Mouse (Mus musculus) T-helper 1 cell (primary cell): ENCODE results near the gene Bmp7.

Experiments
- in situ Hi-C: fragments of 300-600 bp; cut with MboI, MseI; formaldehyde crosslinking; loops from one replicate; pipeline ENCODE4 v1.15.1; 2025; ENCODE audit warnings: high pct_unique_total_duplicates

Bmp7 gene

DNA sequence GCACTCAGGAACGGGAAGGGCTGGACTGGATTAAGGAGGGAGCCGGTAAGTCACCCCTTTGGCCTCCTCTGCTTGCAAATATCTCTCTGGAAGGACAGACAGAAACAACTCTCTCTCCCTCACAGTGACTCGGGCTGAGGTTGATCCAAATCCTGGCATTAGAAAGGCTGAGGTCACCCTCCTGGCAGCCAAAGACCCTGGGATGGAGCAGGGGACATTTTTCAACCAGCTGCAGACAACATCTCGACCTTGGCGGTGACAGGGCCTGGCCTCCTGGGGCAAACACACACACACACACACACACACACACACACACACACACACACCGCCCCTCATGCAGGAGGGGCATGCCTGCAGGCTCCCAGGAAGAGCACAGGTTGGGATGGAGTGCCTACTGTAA lies 29.0 kb downstream of the Bmp7 start:
- in situ Hi-C loops, result no loop called here

DNA sequence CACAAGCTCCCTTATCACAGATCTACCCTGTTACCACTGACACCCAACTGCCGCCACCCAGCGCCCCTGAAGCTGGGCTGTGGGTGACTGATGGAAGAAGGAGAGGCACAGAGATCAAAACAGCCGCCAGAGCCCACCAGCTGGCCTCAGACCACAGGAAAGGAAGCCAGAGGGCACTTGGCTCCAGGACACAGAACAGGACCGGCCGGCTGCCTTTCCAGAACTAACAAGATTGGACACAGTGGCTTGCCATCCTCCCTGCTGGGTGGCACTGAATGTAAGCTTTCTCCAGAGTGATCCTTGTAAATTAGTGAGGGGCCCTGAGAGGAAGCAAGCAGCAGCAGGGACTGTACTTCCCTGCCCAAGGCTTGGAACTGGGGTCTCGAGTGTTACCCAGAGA lies 30.7 kb downstream of the Bmp7 start:
- in situ Hi-C loops, result loop anchor here (10.0 kb wide), 1 partner anchor 425 kb away; no protein-coding TSS in a partner anchor

DNA sequence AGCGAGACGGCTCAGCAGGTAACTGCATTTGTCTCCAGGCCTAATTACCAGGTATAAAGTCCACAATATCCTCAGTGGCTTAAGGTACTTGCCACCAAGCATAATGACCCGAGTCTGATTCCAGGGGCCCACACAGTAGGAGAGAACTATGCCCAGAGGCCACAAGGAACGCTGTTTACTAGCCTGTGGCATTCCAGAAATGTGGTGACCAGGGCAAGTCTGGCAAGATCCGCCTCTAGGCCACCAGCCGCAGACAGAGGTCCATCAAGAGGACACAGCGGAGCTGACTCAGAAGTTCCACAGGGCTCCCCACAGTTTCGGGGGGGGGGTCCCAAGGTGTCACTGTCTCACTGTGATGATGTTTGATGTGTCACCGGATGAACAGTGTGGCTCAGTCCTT lies 34.0 kb downstream of the Bmp7 start:
- in situ Hi-C loops, result loop anchor here (10.0 kb wide), 1 partner anchor 429 kb away; no protein-coding TSS in a partner anchor

DNA sequence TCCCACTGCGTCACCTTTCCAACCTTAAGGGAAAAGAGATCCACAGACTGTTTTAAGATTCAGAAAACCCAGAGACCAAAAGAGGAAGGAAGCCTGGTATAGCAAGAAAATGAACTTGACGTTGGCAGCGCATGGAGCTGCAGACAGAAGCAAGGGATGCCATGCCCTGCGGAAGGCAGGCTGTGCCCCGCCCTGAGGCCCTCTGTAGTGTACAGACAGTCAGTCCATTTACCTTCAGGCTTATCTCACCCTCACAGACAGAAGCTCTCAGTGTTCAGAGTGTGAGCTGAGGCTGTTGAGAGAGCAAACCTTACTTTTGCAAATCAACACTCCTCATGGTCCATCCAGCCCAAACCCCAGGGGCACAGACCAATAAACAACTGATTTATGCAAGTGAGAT lies 35.1 kb downstream of the Bmp7 start:
- in situ Hi-C loops, result loop anchor here (10.0 kb wide), 1 partner anchor 430 kb away; no protein-coding TSS in a partner anchor

DNA sequence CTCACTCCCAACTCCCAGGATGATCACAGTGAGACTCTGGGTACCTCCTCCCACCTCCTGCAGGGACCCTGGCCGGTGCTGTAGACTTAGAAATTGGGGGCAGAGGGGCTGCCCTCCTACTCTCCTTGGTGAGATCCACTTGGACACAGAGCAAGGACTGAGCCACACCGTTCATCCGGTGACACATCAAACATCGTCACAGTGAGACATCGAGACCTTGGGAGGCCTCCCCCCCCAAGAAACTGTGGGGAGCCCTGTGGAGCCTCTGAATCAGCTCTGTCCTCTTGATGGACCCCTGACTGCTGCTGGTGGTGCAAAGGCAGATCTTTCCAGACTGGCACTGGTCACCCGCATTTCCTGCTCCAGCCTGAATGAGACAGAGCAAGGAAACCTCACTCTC lies 35.5 kb downstream of the Bmp7 start:
- in situ Hi-C loops, result loop anchor here (10.0 kb wide), 1 partner anchor 430 kb away; no protein-coding TSS in a partner anchor

DNA sequence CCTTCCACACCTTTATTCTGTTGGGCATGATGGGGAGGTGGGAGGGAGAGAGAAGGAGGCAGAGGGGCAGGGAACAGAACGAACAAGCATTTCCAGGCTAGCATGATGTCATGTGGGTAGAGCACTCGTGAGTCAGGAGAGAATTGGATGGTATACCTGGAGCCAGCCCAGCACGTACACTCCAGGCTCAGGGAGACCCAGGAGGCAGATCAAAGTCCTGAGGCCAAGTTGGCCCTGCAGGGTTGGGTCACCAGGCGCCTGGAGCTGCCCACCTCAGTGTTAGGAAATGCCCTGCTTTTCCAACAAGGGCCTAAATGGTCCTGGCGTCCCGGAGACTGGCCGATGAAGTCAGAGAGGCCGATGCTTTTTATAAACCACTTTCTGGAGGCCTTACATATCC lies 36.6 kb downstream of the Bmp7 start:
- in situ Hi-C loops, result loop anchor here (10.0 kb wide), 1 partner anchor 431 kb away; no protein-coding TSS in a partner anchor

DNA sequence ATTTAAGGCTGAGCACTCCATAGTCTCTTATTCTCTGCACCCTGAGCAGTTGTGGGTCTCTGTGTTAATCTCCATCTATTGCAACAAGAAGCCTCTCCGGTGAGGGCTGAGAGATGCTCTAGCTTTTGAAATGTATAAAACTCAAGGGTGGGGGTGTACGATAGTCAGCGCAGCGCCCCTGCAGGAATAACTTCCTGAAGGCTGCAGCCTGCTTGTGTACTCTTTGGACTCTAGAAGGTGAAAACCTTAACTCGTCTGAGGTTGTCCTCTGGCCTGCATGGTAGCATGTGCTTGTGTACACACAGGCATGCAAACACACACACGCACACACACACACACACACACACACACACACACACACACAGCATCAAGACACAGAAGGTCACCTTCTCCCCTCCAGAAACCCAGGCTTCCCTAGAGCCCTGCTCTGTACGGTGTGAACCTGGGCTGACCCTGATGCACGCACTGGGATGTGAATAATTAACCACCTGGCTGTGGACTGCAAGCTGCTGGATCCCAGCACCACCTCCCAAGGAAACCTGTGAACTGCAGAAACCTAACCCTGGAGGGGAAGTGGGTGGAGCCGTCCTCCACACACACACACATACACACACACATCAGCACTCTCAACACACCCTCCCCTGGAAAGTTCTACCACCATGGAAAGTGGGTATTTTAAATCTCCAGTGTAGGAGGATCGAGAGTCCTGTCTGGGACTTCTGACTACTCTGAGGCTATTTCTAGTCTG lies 39.0 kb downstream of the Bmp7 start:
- in situ Hi-C loops, result loop anchor here (10.0 kb wide), 1 partner anchor 434 kb away; no protein-coding TSS in a partner anchor

DNA sequence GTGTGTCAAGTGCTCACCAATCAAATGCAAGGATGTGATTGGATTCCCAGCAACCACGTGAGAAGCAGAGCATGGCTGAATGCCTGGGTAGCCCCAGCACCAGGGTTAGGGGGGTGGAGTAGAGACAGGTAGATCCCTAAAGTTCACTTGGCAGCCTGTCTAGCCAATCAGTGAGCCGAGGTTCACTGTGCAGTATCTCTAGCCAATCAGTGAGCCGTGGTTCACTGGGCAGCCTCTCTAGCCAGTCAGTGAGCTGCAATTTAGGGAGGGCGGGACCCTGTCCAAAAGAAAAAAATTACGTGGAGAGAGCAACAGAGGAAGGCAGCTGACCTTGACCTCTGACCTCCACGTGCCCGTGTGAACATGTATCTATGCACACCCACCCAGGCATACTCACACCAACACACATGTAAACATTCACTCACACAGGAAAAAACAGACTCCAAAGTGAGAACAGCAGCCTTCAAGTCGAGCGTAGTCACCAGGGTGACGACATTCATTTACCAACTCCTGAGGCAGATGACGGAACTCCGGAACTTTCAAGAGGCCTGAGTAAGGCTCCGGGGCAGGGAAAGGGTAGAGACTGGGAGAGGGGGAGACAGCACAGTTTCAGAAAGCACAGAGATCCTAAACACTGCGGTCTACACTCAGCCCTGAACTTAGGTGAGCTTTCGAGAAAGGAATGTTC lies 50.2 kb downstream of the Bmp7 start:
- in situ Hi-C loops, result no loop called here

DNA sequence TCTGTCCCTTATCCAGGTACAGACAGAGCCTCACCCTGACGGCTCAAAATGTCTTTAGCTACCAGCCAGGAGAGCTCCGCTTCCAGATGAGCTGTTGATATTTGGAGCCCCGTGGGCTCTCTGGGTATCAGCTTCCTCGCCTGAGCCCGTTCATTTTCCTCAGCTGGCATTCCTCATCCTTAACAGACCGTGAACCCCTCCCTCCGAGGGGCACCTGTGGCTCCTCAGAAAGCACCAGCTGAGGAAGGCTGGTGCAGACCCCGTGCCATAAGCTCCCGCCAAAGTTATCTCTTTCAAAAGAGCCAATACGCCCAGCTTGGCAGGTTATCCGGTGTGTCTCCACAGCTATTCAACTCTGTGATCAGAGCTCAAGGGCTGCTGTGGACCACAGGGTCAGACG lies 50.9 kb downstream of the Bmp7 start:
- in situ Hi-C loops, result no loop called here

DNA sequence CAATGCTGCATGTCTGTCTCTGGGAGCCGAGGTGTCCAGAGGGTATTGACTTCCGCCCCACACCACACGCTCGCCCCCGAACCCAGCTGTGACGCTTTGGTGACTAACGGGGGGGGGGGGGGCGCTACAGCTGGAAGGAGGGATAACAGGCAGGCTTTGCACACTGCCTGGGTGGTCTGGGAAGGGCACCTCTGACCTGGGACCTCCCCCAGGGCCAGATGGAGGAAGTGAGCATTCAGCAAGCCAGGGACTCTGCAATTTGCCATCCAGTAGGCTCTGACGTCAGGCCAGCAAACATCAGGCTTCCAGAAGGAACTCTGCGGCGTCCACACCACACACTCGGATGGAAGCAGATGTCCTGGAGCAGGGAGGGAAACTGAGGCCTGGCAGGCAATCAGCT lies 52.0 kb downstream of the Bmp7 start:
- in situ Hi-C loops, result no loop called here

DNA sequence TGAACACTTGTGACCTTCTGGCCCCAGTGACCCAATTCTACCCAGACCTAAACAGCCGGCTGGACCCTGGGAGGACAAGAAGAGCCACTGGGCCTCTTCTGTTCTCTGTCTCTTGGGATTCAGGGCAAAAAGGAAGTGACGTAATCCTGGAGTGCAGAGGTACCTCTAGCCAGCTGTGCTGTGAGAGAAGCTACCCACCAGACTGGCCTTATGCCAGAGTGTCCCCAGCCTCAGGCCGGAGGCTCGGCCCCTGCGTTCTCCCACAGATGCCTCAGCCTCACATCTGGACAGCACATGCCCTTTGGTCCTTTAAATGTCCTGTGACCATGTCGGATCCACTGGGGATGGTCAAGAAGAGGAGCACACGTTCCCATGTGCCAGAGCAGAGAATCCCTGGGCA lies 54.3 kb downstream of the Bmp7 start:
- in situ Hi-C loops, result no loop called here

DNA sequence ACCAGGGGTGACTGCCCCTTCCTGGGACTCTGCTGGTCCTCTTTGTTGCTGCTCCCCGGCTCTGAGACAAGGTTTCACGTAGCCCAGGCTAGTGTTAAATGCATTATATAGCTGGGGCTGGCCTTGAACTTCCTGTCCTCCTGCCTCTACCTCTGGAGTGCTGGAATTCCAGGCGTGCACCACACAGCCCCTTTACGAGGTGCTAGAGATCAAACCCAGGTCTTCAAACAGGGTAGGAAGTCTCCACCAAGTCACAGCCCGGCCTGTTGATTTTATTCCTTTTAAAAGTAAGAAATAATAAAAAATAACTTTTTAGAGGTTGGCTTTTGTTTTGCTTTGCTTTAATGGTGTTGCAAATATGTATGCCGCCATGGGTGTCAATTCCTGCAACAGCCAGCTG lies 55.5 kb downstream of the Bmp7 start:
- in situ Hi-C loops, result no loop called here

DNA sequence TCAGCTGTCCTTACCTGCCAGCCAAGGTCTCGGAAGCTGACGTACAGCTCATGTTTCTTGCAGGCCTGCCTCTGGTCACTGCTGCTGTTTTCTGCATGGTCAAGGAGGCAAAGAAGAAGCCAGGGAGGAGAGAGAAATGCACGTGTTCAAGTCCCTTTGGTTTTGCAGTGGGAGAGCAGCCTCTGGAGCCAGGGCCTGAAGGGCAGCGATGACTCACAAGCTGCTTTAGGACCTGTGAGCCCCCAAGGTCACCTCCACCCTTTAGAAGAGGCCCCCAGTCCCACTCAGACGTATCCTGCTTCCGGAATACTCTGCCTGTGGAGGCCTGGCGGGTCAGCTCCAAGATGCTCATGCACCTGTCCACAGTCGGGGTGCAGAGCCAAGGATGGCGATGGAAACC lies 64.9 kb downstream of the Bmp7 start:
- in situ Hi-C loops, result no loop called here

DNA sequence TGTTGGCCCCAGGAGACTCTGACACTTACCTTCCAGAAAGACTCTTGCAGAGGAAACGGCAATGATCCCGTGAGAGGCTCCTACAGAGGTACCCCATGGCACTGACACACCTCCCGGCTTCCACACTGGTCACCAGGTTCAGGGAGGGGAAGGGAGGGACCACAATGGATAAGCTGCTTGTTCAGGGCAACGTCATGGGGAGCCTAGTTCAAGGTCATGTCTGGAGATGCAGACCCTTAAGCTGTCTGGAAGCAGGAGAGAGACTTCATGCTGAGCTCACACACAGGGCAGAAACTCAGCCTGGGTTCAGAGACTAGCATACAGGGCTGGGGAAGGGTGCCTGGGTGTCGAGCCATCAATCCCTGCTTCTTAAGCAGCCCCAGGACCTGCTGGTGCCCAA lies 73.8 kb downstream of the Bmp7 start:
- in situ Hi-C loops, result no loop called here

DNA sequence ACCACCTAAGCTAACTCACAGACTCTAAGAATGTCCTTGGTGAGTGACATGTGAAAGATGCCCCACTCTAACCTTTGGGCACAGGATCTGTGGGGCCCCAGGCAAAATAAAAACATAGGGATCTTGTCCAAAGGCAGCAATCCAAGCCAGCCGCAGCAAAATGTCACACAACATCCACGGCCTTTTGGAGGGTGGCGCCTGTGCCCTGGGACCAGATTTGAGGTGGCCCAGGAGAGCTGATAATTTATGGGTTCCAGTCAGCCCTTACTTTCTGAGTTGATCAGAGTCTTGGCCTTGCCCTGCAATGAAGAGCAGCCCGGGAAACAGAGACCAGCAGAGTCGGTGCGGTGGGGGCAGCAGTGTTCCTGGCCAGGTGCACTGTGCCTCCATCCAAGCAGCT lies 75.0 kb downstream of the Bmp7 start:
- in situ Hi-C loops, result no loop called here

DNA sequence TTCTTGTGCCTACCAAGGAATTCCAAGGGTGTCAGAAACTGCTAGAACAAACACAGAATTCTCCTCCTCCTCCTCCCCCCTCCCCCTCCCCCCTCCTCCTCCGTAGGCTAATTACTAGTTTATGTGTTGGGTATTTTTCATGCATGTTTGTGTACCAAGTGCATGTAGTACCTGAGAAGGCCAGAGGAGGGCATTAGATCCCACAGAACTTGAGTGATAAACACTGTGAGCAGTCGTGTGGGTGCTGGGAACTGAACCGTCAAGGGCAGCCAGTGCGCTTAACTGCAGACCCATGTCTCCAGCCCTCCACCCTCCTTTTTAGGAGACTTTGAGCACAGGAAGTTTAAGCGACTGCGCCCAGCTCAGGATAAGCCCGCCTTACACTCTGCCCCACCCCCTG lies 75.6 kb downstream of the Bmp7 start:
- in situ Hi-C loops, result no loop called here

DNA sequence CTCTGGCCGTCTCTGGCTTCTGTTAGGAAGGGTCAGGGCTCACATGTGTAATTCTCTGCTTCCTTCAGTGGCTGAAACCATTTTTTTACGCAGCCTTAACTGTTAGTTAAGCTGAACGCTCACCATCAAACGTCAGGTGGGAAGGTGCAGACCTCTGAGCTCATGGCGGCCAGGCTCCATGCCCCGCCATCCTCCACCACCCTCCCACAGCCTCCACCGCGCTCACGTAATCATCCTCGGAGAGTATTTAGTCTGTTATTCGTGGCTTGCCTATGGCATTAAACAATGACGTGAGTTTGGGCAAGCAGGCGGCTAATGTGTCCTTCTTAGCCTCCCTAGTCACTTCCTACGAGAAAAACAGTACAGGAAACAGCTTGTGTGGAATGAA lies 76.7 kb downstream of the Bmp7 start:
- in situ Hi-C loops, result no loop called here

DNA sequence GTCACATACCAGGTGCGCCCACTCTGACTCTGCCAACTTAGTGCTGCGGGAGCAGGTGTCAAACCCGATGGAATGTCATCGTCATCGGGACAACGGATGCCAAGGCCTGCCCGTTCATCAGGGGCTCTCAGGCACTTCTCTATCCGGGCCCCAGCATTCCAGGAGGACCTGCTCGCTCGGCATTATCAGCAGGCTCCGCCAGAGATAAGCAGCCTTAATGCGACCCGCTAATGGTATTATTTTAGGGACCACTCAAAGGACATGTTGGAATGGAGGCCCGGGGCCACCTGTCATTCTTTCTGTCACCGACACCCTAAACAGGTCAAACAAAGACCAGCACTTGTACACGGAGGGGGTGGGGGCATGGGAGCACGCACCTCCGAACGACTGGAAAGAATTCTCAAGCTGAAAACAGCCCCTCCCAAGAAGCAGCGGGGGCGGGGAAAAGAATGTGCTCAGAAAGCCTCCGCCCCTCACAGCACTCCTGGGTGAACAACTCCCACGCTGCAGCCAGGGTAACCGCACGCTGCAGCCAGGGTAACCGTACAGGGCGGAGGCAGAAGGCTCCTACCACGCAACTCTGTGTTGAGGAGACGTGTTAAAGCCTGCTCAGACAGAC lies 77.2 kb downstream of the Bmp7 start:
- in situ Hi-C loops, result no loop called here

DNA sequence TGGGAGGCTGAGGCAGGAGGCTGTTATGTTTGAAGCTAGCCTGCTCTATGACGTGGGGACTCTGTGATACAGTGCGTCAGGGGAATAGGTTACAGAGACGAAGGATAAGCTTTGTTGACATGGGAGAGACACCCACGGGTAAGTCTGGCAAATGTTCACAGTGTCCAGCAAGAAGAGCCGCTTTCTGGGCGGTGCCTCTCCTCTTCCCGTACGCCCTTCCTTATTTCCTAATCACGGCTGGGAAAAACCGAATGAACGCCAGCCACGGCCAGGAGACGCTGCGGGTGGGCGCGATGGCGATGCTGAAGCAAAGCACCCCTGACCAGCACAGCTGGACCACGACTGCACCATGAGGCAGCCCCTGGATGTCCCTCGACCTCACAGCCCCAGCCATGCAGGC lies 77.7 kb downstream of the Bmp7 start:
- in situ Hi-C loops, result no loop called here

DNA sequence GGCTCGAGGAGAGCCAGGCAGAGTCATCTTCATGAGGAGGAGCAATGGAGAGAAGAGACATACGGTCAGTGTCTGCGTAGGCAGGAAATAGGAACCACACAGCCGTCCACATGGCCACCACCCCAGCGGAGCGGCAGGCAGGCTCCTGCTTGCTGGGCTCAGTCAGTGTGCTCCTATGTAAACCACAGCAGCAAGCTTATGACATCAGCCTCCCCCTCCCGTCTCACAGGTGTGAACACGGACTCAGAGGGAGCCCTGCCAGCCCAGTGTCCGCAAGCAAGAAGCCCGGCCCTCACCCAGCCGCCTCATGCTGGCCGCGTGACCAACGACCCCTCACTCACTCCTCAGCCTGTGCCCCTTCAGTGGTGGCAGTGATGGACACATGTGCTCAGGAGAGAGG lies 78.5 kb downstream of the Bmp7 start:
- in situ Hi-C loops, result no loop called here

DNA sequence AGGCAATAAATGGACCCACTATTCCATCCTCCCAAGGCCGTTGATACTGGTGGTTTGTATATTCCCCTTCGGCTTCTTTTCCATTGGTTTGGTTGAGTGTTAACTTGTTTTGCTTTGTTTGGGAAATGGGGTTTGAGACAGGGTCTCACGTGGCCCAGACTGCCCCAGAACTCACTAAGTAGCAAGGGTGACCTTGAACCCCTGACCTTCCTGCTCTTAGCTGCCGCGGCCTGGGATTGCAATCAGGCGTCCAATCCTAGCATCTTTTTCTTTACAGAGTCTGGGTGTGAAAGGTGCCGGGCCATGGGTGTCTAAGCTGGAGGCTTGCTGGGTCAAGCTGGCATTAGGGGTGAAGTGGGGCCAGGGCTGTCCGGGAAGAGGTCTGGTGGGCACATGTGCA lies 79.5 kb downstream of the Bmp7 start:
- in situ Hi-C loops, result no loop called here

DNA sequence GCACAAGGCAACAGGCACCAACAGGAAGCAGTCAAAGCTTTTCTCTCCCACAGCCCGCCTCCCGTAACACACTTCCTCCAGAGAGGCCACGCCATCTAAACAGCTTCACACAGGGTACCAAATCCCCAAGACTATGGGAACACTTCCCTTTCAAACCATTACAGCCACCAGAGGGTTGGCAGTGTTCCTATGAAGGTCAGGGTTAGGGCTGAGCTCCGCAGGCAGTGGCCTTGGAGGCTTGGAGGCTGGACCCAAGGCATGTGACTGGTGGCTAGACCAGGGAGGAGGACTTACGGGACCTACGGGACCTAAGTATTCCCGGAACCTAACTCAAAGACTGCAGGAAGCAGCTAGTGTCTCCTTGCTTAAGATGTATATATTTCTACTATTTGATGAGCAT lies 80.0 kb downstream of the Bmp7 start:
- in situ Hi-C loops, result no loop called here

DNA sequence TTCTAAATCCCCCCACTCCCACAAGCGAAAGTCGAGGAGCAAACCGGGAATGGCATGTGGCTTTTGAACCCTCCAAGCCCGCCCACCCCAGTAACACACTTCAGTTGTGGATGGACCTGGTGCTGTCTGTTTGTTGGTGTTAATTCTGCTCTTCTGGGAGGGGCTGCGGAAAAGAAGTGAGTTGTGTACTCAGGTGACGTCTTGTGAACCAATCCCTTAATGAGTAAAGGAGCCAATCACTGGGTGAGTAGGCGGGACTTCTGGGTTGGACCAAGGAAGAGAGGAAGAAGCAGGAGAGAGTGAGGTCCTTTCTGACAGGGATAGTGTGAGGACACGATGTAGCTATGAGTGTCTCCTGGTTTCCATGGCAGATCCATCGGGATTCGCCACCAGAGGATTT lies 83.1 kb downstream of the Bmp7 start:
- in situ Hi-C loops, result loop anchor here (5.0 kb wide), 1 partner anchor 855 kb away; no protein-coding TSS in a partner anchor
